Mouse (Mus musculus): ENCODE results near the gene Znhit2.

DNA sequence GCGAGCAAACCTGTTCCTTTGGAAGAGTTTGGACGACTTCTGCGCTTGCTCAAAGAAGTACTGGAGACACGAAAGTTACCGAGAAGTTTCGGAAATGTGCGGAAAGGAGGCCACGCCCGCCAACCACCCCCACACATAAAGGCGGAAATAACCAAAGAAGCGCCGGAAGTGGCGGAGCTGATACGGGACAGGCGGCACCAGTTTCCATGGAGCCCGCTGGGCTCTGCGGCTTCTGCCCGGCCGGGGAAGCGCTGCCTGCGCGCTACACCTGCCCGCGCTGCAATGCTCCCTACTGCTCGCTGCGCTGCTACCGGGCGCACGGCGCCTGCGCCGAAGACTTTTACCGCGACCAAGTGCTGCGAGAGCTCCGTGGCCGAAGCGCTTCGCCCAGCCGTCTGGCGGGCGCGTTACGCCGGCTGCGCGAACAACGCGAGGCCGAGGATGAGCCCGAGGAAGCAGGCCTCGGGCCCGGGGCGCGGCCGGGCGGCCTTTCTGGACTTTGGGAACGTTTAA is at the start of gene Znhit2:
- peak; percentile 31 for TF ChIP-seq CTCF (IDR thresholded peaks at IDR 0.05; ENCODE audit: low read depth)
- TF ChIP-seq EP300 (IDR thresholded peaks at IDR 0.05; ENCODE audit: low read depth) = peak; percentile 14; the same call in 1 of the 2 replicates

Measured in liver, embryonic 14.5 days (tissue).